Mouse (Mus musculus) CD4-positive, CD25-positive, alpha-beta regulatory T cell, adult 2 months (primary cell): Measurements from ENCODE around the gene Bicral.
A peak's percentile ranks its signal among the peaks of the same experiment; 100 is the strongest.

ENCODE experiments used
- DNase-seq: peaks from one replicate; pipeline ENCODE4 v3.0.0-alpha.2; 2012; ENCODE audit warnings: low read depth, low spot score

Gene Bicral

DNA sequence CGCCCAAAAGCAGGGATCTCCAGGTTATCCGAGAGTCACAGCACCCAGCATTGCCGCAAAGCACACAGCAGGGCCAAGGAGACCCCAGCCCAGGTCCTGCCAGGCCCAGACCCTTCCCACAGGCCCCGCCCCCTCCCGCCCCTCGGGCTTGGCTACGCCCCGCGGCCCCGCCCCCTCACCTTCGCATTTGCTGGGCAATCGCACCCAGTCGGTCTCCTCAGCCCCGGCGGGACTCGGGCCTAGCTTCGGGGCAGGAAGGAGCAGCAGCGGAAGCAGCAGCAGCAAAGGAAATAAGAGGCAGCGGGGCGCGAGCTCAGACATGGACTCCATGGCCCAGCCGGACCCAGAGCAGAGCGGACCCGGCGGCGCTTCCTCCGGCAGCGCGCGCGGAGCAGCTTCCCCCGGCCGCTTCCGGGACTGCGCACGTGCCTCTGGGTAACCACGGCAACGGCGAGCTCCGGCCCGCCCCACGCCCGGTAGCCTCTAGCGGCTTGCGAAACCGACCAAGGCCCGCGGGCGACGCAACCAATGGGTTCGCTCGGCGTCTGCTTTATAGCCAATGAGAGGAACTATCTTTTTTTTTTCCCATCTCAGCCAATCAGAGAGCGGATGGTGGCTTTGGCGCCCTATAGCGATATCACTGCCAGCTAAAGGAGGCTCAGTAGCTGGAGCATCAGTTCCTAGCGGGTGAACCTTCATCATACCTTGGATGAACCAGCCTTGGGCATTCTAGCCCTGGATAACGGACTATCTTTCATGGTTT lies 106.3 kb downstream of the Bicral start, which contains the start of gene Cnpy3:
Gene Cnpy3 (minus strand): TSS at position 421 of the 763 bp plus-strand sequence.
- peak; percentile 100 for DNase-seq

DNA sequence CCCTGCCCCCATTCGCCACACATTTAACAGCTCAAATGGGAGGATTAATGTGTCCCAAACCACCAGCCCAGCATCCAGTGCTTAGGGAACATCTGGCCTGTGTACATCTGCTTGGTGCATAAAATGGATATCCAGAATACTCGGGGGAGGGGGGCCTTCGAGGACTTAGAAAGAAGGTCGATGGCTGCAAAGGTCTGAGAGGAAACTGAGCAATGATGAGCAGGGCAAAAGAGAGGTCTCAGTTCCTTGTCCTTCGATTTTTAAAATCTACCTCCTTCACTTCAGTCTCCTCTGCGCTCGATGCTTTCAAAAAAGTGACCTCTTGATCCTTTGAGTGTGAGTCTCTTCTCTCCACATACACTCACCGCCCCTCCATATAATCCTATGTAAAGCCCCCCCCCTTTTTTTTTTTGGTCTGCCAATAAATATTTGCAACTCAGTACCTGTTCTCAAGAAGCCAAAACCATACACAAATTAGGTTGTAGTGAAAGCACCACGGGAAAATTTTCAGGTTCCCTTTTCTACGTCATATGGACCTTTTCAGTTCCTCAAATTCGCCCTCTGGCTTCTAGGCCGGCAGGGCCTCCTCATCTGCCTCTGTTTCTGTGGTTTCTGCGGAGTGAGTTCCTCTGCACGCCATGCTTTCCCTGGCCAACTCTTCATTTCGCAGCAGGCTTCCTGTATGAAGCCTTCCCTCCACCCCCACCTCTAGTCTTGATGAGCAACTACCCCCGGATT lies 107.1 kb downstream of the Bicral start:
- DNase-seq = peak; percentile 12

DNA sequence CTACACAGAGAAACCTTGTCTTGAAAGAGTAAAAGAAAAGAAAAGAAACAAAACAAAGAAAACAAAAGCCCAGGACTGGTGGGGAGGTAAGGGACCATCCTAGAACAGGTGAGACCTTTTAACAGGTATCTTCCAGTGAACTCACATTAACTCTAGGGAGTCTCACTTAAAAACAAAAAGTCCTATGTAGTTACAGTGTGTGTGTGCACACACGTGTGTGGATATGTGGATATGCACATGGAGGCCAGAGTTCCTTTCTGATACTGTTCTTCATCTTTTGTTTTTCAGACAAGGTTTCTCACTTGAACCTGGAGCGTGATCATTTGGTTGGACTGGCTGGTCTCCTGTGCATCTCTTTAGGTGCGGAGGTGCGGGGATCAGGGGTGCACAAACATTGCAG lies 107.7 kb downstream of the Bicral start:
- DNase-seq = no peak

DNA sequence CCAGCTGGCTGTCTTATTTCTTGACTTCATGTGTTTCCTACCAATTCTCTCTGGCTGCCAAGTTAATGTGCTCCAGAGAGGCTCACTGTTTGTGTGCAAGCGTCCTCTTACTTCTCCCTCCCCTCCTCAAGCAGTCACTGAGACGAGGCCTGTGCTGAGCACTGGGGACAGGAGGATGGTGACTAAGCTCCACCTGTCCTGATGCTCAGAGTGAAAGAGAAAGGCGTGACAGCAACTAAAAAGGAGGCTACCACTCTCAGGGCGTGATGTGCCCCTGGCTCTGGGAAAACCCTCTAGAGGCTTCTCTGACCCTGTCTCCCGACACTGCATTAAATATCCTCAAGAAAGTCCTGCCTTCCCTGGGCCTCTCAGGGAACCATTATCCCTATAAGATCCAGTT lies 109.0 kb downstream of the Bicral start:
- DNase-seq = no peak
